ENCODE assay signal across 8 mouse cellular contexts in genomic region chr9:16501186-16501711, GRCm38 (mm10). TPM values are rescaled to one million over a fixed set of nuclear protein-coding genes. Genes with fewer than 3 reads are reported as not detected.
DNase-seq lines count a peak whose midpoint lies in the region; ATAC-seq lines count a peak whose summit lies in the region.

Fat3 (minus strand) TSS chr9:16501285.

- no peak for DNase-seq in lung, postnatal 14 days
- DNase-seq in embryo, embryonic 10 days (ENCODE audit: low spot score): peak; percentile 44
- peak; percentile 36 to 60 for DNase-seq in layer of hippocampus, postnatal 14 days (ENCODE audit: low spot score in 2 of 2)
- DNase-seq in MN1 (ENCODE audit: low spot score): no peak

- peak within 1 kb of the TSS; percentile 91 for H3K4me2 ChIP-seq in lung, embryonic 15.5 days
- peak within 1 kb of the TSS; percentile 90 for H3K4me2 ChIP-seq in heart, embryonic 14.5 days (ENCODE audit: low read length)
- peak within 1 kb of the TSS; percentile 87 for H3K4me2 ChIP-seq in stomach, embryonic 16.5 days (ENCODE audit: low read depth, low read length)

- peak within 1 kb of the TSS; percentile 34 for H3K9ac ChIP-seq in lung, embryonic 15.5 days
- peak within 1 kb of the TSS; percentile 68 for H3K9ac ChIP-seq in heart, embryonic 14.5 days (ENCODE audit: low read length)
- peak within 1 kb of the TSS; percentile 71 for H3K9ac ChIP-seq in stomach, embryonic 16.5 days (ENCODE audit: low read length)

- H3K4me1 ChIP-seq in lung, embryonic 15.5 days: peaks cover 29% of the 10 kb centered on the region
- H3K4me1 ChIP-seq in heart, embryonic 14.5 days (ENCODE audit: control insufficient read depth in 2 of 2, insufficient read depth in 2 of 2, low read length in 2 of 2): peaks cover 8 to 9% of the 10 kb centered on the region in 2 experiments; a peak in 3 of 4 replicates
- no peaks in the 10 kb centered on the region for H3K4me1 ChIP-seq in stomach, embryonic 16.5 days (ENCODE audit: control insufficient read depth, insufficient read depth, low read length)

- H3K9me3 ChIP-seq in lung, embryonic 15.5 days: no peaks in the 10 kb centered on the region
- H3K9me3 ChIP-seq in heart, embryonic 14.5 days (ENCODE audit: control insufficient read depth, low read length): no peaks in the 10 kb centered on the region
- H3K9me3 ChIP-seq in stomach, embryonic 16.5 days (replicated peaks; ENCODE audit: control insufficient read depth, low read length): no peaks in the 10 kb centered on the region

- no peak within 1 kb of the TSS for H3K27ac ChIP-seq in lung, embryonic 15.5 days
- H3K27ac ChIP-seq in heart, embryonic 14.5 days (replicated peaks in 1 of 2; ENCODE audit: control insufficient read depth in 1 of 2, insufficient read depth in 1 of 2, low read depth in 2 of 2, low read length in 2 of 2): peak within 1 kb of the TSS; percentile 28 to 67
- H3K27ac ChIP-seq in macrophage: no peak within 1 kb of the TSS
- H3K27ac ChIP-seq in stomach, embryonic 16.5 days (ENCODE audit: low read length): peak within 1 kb of the TSS; percentile 72

- H3K4me3 ChIP-seq in lung, embryonic 15.5 days: peak within 1 kb of the TSS; percentile 44
- peak within 1 kb of the TSS; percentile 49 to 74 for H3K4me3 ChIP-seq in heart, embryonic 14.5 days (ENCODE audit: control insufficient read depth in 1 of 2, insufficient read depth in 1 of 2, low read depth in 1 of 2, low read length in 2 of 2)
- H3K4me3 ChIP-seq in macrophage (ENCODE audit: inconsistent target): peak within 1 kb of the TSS; percentile 13; the same call in 1 of the 2 replicates
- peak within 1 kb of the TSS; percentile 58 for H3K4me3 ChIP-seq in stomach, embryonic 16.5 days (replicated peaks; ENCODE audit: low read length)

- no peaks in the 10 kb centered on the region for H3K79me2 ChIP-seq in macrophage (ENCODE audit: inconsistent target)

- peak; percentile 25; the same call in 1 of the 2 replicates for ATAC-seq in lung, embryonic 15.5 days (ENCODE audit: borderline replicate concordance, extremely low read depth, low FRiP score, low TSS enrichment)
- ATAC-seq in heart, embryonic 14.5 days (ENCODE audit: insufficient number of reproducible peaks, insufficient read depth, low FRiP score, low read depth): peak; percentile 29; the same call in 1 of the 2 replicates
- no peak for ATAC-seq in stomach, embryonic 16.5 days (ENCODE audit: insufficient read depth, low FRiP score)

- WGBS in lung, embryonic 15.5 days: under 1% methylated on average over 21 of the region's 21 CpGs
- WGBS in heart, embryonic 14.5 days: under 1% methylated on average over 21 of the region's 21 CpGs
- 3% methylated on average over 21 of the region's 21 CpGs for WGBS in macrophage (ENCODE audit: missing documents)
- 1% methylated on average over 21 of the region's 21 CpGs for WGBS in stomach, embryonic 16.5 days

- no peaks in the 10 kb centered on the region for H3K36me3 ChIP-seq in lung, embryonic 15.5 days
- no peaks in the 10 kb centered on the region for H3K36me3 ChIP-seq in heart, embryonic 14.5 days (ENCODE audit: control insufficient read depth, insufficient read depth, low read length)
- H3K36me3 ChIP-seq in macrophage (ENCODE audit: inconsistent target): no peaks in the 10 kb centered on the region
- no peaks in the 10 kb centered on the region for H3K36me3 ChIP-seq in stomach, embryonic 16.5 days (ENCODE audit: control insufficient read depth, insufficient read depth, low read length)

- peaks cover 64% of the 10 kb centered on the region for H3K27me3 ChIP-seq in lung, embryonic 15.5 days
- peaks cover 18% of the 10 kb centered on the region for H3K27me3 ChIP-seq in heart, embryonic 14.5 days (ENCODE audit: control insufficient read depth, insufficient read depth, low read length)
- H3K27me3 ChIP-seq in stomach, embryonic 16.5 days (ENCODE audit: control insufficient read depth, insufficient read depth, low read length): peaks cover 16% of the 10 kb centered on the region

RNA-seq across cellular contexts. Expression of gene Fat3, which starts in this region (rescaled TPM):
- polyA plus RNA-seq in lung, embryonic 15.5 days (2015; fragmentation: Nextera tagmentation; extraction: Ambion mirVana): 0.43 and 0.44 TPM in 2 replicates
- 1.8 TPM in 2 replicates for polyA plus RNA-seq in heart, embryonic 14.5 days (2014; fragmentation: Nextera tagmentation; extraction: Ambion mirVana)
- total RNA-seq in layer of hippocampus, postnatal 14 days (2021): 10 to 100 TPM; 34.6 to 38.5 TPM
- 10 to 100 TPM in 17 of 26 experiments, 1 to 10 TPM in 9; 4.8 to 62.7 (median 12.6) TPM for total RNA-seq in macrophage (2018; cell fraction: chromatin; rRNA removed)
- total RNA-seq in macrophage (2018; cell fraction: cytosol; rRNA removed): 1 to 10 TPM in 23 of 26 experiments, under 1 TPM in 3; 0.71 to 5.4 (median 2.0) TPM
- total RNA-seq in macrophage (2018; cell fraction: nucleus; rRNA removed): 10 to 100 TPM in 3 of 26 experiments, 1 to 10 TPM in 23; 1.9 to 32.3 (median 6.6) TPM
- polyA plus RNA-seq in macrophage (2018): 0.43 to 5.0 TPM (median 2.3 TPM) in 3 replicates
- polyA plus RNA-seq in stomach, embryonic 16.5 days (2015; fragmentation: Nextera tagmentation; extraction: Ambion mirVana): 1.1 and 1.2 TPM in 2 replicates

Comparison
In these comparisons a context has a peak if more than half of its experiments do, and no peak if none do; other contexts are left out.
1. Peak in ATAC-seq, H3K4me3 ChIP-seq, H3K9ac ChIP-seq and H3K4me2 ChIP-seq in lung, embryonic 15.5 days; RNA of the gene not detected or under 1 TPM.
2. H3K27ac ChIP-seq: peak in heart, embryonic 14.5 days (2 of 2) and stomach, embryonic 16.5 days (single experiment); none in lung, embryonic 15.5 days (single experiment) and macrophage (single experiment).
3. DNase-seq: peak in embryo, embryonic 10 days (single experiment) and layer of hippocampus, postnatal 14 days (2 of 2); none in lung, postnatal 14 days (single experiment) and MN1 (single experiment).
4. Peak in every context shown above with its lines, with median percentiles within 50 percentile points of each other: H3K4me2 ChIP-seq, H3K4me3 ChIP-seq and H3K9ac ChIP-seq.